7 mouse cellular contexts compared by ENCODE assay signal in the genomic region with DNA sequence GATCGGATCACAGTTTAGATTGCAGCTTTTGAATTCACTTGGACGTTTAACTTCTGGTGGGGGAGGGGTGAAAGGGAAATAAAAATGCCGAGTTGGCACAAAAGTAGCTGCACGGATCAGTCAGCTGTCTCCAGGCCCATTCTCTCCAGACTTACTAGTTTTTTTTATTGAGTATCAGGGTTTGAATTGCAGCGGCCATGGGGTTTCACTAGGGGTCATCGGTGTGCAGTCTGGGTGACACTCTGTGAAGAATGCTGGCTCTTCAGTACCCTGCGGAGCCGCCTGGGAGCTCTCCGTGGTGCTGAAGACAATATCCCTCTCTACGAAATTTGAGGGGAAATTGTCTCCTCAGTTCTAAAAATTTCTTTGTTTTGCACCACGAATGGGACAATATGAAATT. TPM values are rescaled to one million over a fixed set of nuclear protein-coding genes. Genes with fewer than 3 reads are reported as not detected.
DNase-seq lines count a peak whose midpoint lies in the region; ATAC-seq and TF ChIP-seq lines count a peak whose summit lies in the region.

No protein-coding gene starts in this region.

- H3K9me3 ChIP-seq in ES-E14 (ENCODE audit: control insufficient read depth, insufficient read depth, low read depth, low read length): no peaks in the 10 kb centered on the region
- no peaks in the 10 kb centered on the region for H3K9me3 ChIP-seq in midbrain, embryonic 15.5 days

- peak; percentile 1 for DNase-seq in A20 (ENCODE audit: low read depth, low spot score)
- DNase-seq in ES-E14 (ENCODE audit: low read depth, low spot score): peak; percentile 73
- DNase-seq in embryo, embryonic 10 days (ENCODE audit: low spot score): peak; percentile 86
- DNase-seq in heart, postnatal 4 days: peak; percentile 76
- peak; percentile 82 to 84 for DNase-seq in kidney, postnatal 4 days
- no peak for DNase-seq in spleen, adult 18-20 months

- no peak overlapping the region for H3K27ac ChIP-seq in ES-E14 (ENCODE audit: insufficient read depth, low read depth, low read length, poor library complexity, severe bottlenecking)
- H3K27ac ChIP-seq in midbrain, embryonic 15.5 days: no peak overlapping the region

- in situ Hi-C loops in ES-E14 (cut with MboI; ENCODE audit: low sequenced_read_pairs in 2 of 2, unreplicated experiment in 2 of 2): no loop called here

- H3K9ac ChIP-seq in ES-E14 (ENCODE audit: insufficient read depth, low read depth, low read length, poor library complexity, severe bottlenecking): no peak overlapping the region
- H3K9ac ChIP-seq in midbrain, embryonic 15.5 days: no peak overlapping the region

- WGBS in midbrain, embryonic 15.5 days: 7% methylated on average over 11 of the region's 11 CpGs

- no peak overlapping the region for H3K4me3 ChIP-seq in ES-E14 (ENCODE audit: insufficient read depth in 1 of 2, low read depth in 1 of 2, low read length in 2 of 2, poor library complexity in 1 of 2, severe bottlenecking in 1 of 2)
- no peak overlapping the region for H3K4me3 ChIP-seq in midbrain, embryonic 15.5 days

- no peaks in the 10 kb centered on the region for H3K27me3 ChIP-seq in midbrain, embryonic 15.5 days (replicated peaks)

- no peaks in the 10 kb centered on the region; a peak in 1 of 4 replicates for H3K4me1 ChIP-seq in ES-E14 (ENCODE audit: control insufficient read depth in 2 of 2, insufficient read depth in 2 of 2, low read length in 2 of 2, poor library complexity in 1 of 2)
- H3K4me1 ChIP-seq in midbrain, embryonic 15.5 days: peaks cover 4% of the 10 kb centered on the region; the same call in 1 of the 2 replicates

- H3K36me3 ChIP-seq in ES-E14 (ENCODE audit: control insufficient read depth, insufficient read depth, low read length, poor library complexity, severe bottlenecking): no peaks in the 10 kb centered on the region
- H3K36me3 ChIP-seq in midbrain, embryonic 15.5 days (replicated peaks): no peaks in the 10 kb centered on the region

- no peak overlapping the region for H3K4me2 ChIP-seq in midbrain, embryonic 15.5 days

- ATAC-seq in midbrain, embryonic 15.5 days (replicated peaks): peak; percentile 84

TF ChIP-seq in ES-E14, 5 proteins besides CTCF, POLR2A, EP300 and RAD21:
- TF ChIP-seq MAFK (IDR thresholded peaks at IDR 0.05; ENCODE audit: insufficient read depth, low read depth, low read length) (peak; percentile 78), CHD2 (IDR thresholded peaks at IDR 0.05; ENCODE audit: low read depth, low read length) (no peak), ZNF384 (IDR thresholded peaks at IDR 0.05; ENCODE audit: low read depth, low read length) (peak; percentile 95), ZC3H11A (IDR thresholded peaks at IDR 0.05; ENCODE audit: borderline replicate concordance, low read depth, low read length) (peak; percentile 79), HCFC1 (IDR thresholded peaks at IDR 0.05; ENCODE audit: borderline replicate concordance, insufficient read depth, low read length) (no peak)
TF ChIP-seq in ES-E14: peak in this region for 3.

RNA-seq across cellular contexts. Expression of a gene that starts 13.5 kb away (rescaled TPM):
- total RNA-seq in ES-E14 (2012; rRNA removed): 0.13 TPM in 1 of 2 replicates, not detected in the other
- 1 to 10 TPM; 1.3 to 1.5 TPM for total RNA-seq in heart, postnatal 4 days (2021)
- polyA plus RNA-seq in midbrain, embryonic 15.5 days (2015; fragmentation: Nextera tagmentation; extraction: Ambion mirVana): 86.9 and 94.3 TPM in 2 replicates

Comparison
In these comparisons a context has a peak if more than half of its experiments do, and no peak if none do; other contexts are left out.
1. DNase-seq: peak in A20 (single experiment), ES-E14 (single experiment), embryo, embryonic 10 days (single experiment), heart, postnatal 4 days (single experiment) and kidney, postnatal 4 days (2 of 2); none in spleen, adult 18-20 months (0 of 2).